Mouse (Mus musculus) CH12.LX (cell line): ENCODE data around the gene Pcbd1. TPM values are rescaled to one million over a fixed set of nuclear protein-coding genes. Genes with fewer than 3 reads are reported as not detected.

Experiments used
- DNase-seq: peaks from one replicate; pipeline ENCODE4 v3.0.0-alpha.2; 2013; ENCODE audit errors: extremely low read depth
- H3K27ac ChIP-seq: 2 replicates; pipeline ENCODE4 v1.5.1; 2012; ENCODE audit warnings: low read depth, mild to moderate bottlenecking, control low read depth, moderate library complexity; ENCODE audit not compliant: insufficient read depth
- H3K27me3 ChIP-seq: replicated peaks from 2 replicates; pipeline ENCODE3; 2012; ENCODE audit warnings: inconsistent platforms
- H3K36me3 ChIP-seq, 2 experiments: replicated peaks in 1 of 2; 2 replicates each; pipeline versions ENCODE3 to v1.6.1; 2012; ENCODE audit warnings: inconsistent platforms in 1 of 2, low read length in 1 of 2, mild to moderate bottlenecking in 1 of 2, mixed read lengths in 1 of 2, moderate library complexity in 1 of 2; ENCODE audit not compliant: control insufficient read depth in 1 of 2, insufficient read depth in 1 of 2
- H3K4me1 ChIP-seq, 2 experiments: 2 replicates each; pipeline ENCODE4 v1.6.1; 2012; ENCODE audit warnings: inconsistent platforms in 1 of 2, moderate library complexity in 1 of 2; ENCODE audit not compliant: insufficient read depth in 2 of 2, control insufficient read depth in 1 of 2
- H3K4me2 ChIP-seq: 2 replicates; pipeline ENCODE4 v1.6.1; 2012; ENCODE audit warnings: low read depth, mild to moderate bottlenecking, control low read depth; ENCODE audit not compliant: poor library complexity, insufficient read depth, severe bottlenecking
- H3K4me3 ChIP-seq, 3 experiments: fragments of 150-350 bp in 1 of 3; sonication (generic) in 1 of 3; replicated peaks in 1 of 3; 2 replicates each; pipeline versions ENCODE3 to v1.5.1; 2011 to 2012; ENCODE audit warnings: low read depth in 2 of 3, low read length in 2 of 3, mild to moderate bottlenecking in 2 of 3, moderate library complexity in 2 of 3, control low read depth in 1 of 3, improper control_type of control experiment in 1 of 3, inconsistent platforms in 1 of 3, mixed read lengths in 1 of 3; ENCODE audit not compliant: poor library complexity in 1 of 3
- H3K79me2 ChIP-seq: replicated peaks from 2 replicates; pipeline ENCODE4 v1.6.1; 2012; ENCODE audit warnings: mild to moderate bottlenecking, moderate library complexity; ENCODE audit not compliant: control insufficient read depth, poor library complexity, insufficient read depth, severe bottlenecking; ENCODE audit errors: extremely low read depth
- H3K9ac ChIP-seq: 2 replicates; pipeline ENCODE4 v1.6.1; 2012; ENCODE audit warnings: low read depth, mild to moderate bottlenecking, control low read depth, moderate library complexity; ENCODE audit not compliant: insufficient read depth
- H3K9me3 ChIP-seq: replicated peaks from 2 replicates; pipeline ENCODE3; 2012; ENCODE audit warnings: low read length, inconsistent platforms, mixed read lengths
- BHLHE40 ChIP-seq: IDR thresholded peaks from 2 replicates; pipeline ENCODE4 v1.6.1; 2011; ENCODE audit warnings: mild to moderate bottlenecking, low read depth, low read length, improper control_type of control experiment
- CHD1 ChIP-seq: IDR thresholded peaks from 2 replicates; pipeline ENCODE4 v1.6.1; 2012; ENCODE audit warnings: low read depth, low read length, improper control_type of control experiment, inconsistent platforms
- CHD2 ChIP-seq: IDR thresholded peaks from 2 replicates; pipeline ENCODE4 v1.6.1; 2011; ENCODE audit warnings: low read length, improper control_type of control experiment
- E2F4 ChIP-seq: IDR thresholded peaks from 2 replicates; pipeline ENCODE4 v1.6.1; 2011; ENCODE audit warnings: low read depth, low read length, improper control_type of control experiment; ENCODE audit not compliant: insufficient replicate concordance
- ELF1 ChIP-seq: IDR thresholded peaks from 2 replicates; pipeline ENCODE4 v1.6.1; 2014; ENCODE audit warnings: low read depth, mild to moderate bottlenecking, inconsistent platforms, low read length, improper control_type of control experiment
- EP300 ChIP-seq: IDR thresholded peaks from 2 replicates; pipeline ENCODE4 v1.6.1; 2011; ENCODE audit warnings: low read length, improper control_type of control experiment
- ETS1 ChIP-seq: conservative IDR thresholded peaks from 2 replicates; pipeline ENCODE4 v1.6.1; 2012; ENCODE audit warnings: low read depth, mild to moderate bottlenecking, inconsistent platforms, low read length, improper control_type of control experiment, moderate library complexity
- GABPA ChIP-seq: IDR thresholded peaks from 2 replicates; pipeline ENCODE4 v1.6.1; 2012; ENCODE audit warnings: low read depth, low read length, improper control_type of control experiment, inconsistent platforms; ENCODE audit not compliant: insufficient replicate concordance
- KAT2A ChIP-seq: IDR thresholded peaks from 2 replicates; pipeline ENCODE4 v1.6.1; 2012; ENCODE audit warnings: low read length, improper control_type of control experiment, inconsistent platforms; ENCODE audit not compliant: insufficient replicate concordance
- MAFK ChIP-seq: IDR thresholded peaks from 2 replicates; pipeline ENCODE4 v1.6.1; 2011; ENCODE audit warnings: low read length, improper control_type of control experiment; ENCODE audit not compliant: insufficient replicate concordance
- MAZ ChIP-seq: IDR thresholded peaks from 2 replicates; pipeline ENCODE4 v1.6.1; 2012; ENCODE audit warnings: low read depth, mild to moderate bottlenecking, inconsistent platforms, low read length, improper control_type of control experiment, moderate library complexity
- MEF2A ChIP-seq: IDR thresholded peaks from 2 replicates; pipeline ENCODE4 v1.6.1; 2014; ENCODE audit warnings: low read depth, mild to moderate bottlenecking, inconsistent platforms, low read length, improper control_type of control experiment, borderline replicate concordance
- MYC ChIP-seq: IDR thresholded peaks from 2 replicates; pipeline ENCODE4 v1.6.1; 2011; ENCODE audit warnings: low read depth, mild to moderate bottlenecking, improper control_type of control experiment, low read length
- NELFE ChIP-seq: IDR thresholded peaks from 2 replicates; pipeline ENCODE4 v1.6.1; 2011; ENCODE audit warnings: low read depth, low read length, improper control_type of control experiment
- NRF1 ChIP-seq: IDR thresholded peaks from 2 replicates; pipeline ENCODE4 v1.6.1; 2014; ENCODE audit warnings: low read depth, mild to moderate bottlenecking, inconsistent platforms, low read length, improper control_type of control experiment, moderate library complexity
- PAX5 ChIP-seq: IDR thresholded peaks from 2 replicates; pipeline ENCODE4 v1.6.1; 2012; ENCODE audit warnings: low read length, inconsistent platforms, mixed read lengths
- POLR2A ChIP-seq: IDR thresholded peaks from 2 replicates; pipeline ENCODE4 v1.6.1; 2011; ENCODE audit warnings: low read depth, mild to moderate bottlenecking, improper control_type of control experiment, low read length
- POLR2AphosphoS2 ChIP-seq: IDR thresholded peaks from 2 replicates; pipeline ENCODE4 v1.6.1; 2011; ENCODE audit warnings: low read depth, low read length, improper control_type of control experiment
- RAD21 ChIP-seq: IDR thresholded peaks from 2 replicates; pipeline ENCODE4 v1.6.1; 2011; ENCODE audit warnings: low read depth, mild to moderate bottlenecking, low read length, improper control_type of control experiment, moderate library complexity
- SIN3A ChIP-seq: IDR thresholded peaks from 2 replicates; pipeline ENCODE4 v1.6.1; 2012; ENCODE audit warnings: low read length, improper control_type of control experiment, inconsistent platforms
- SMC3 ChIP-seq: IDR thresholded peaks from 2 replicates; pipeline ENCODE4 v1.6.1; 2011; ENCODE audit warnings: low read depth, low read length, improper control_type of control experiment
- TBP ChIP-seq: conservative IDR thresholded peaks from 2 replicates; pipeline ENCODE4 v1.6.1; 2011; ENCODE audit warnings: low read depth, low read length, improper control_type of control experiment
- UBTF ChIP-seq: IDR thresholded peaks from 2 replicates; pipeline ENCODE4 v1.6.1; 2012; ENCODE audit warnings: low read depth, mild to moderate bottlenecking, inconsistent platforms, low read length, improper control_type of control experiment, moderate library complexity
- USF1 ChIP-seq: IDR thresholded peaks from 2 replicates; pipeline ENCODE4 v1.6.1; 2014; ENCODE audit warnings: low read depth, mild to moderate bottlenecking, inconsistent platforms, low read length, improper control_type of control experiment
- USF2 ChIP-seq: conservative IDR thresholded peaks from 2 replicates; pipeline ENCODE4 v1.6.1; 2011; ENCODE audit warnings: low read depth, low read length, improper control_type of control experiment
- ZKSCAN1 ChIP-seq: IDR thresholded peaks from 2 replicates; pipeline ENCODE4 v1.6.1; 2012; ENCODE audit warnings: low read depth, inconsistent platforms, low read length, improper control_type of control experiment, borderline replicate concordance
- ZMIZ1 ChIP-seq: IDR thresholded peaks from 2 replicates; pipeline ENCODE4 v1.6.1; 2012; ENCODE audit warnings: low read depth, mild to moderate bottlenecking, inconsistent platforms, low read length, improper control_type of control experiment
- ZNF384 ChIP-seq: IDR thresholded peaks from 2 replicates; pipeline ENCODE4 v1.6.1; 2012; ENCODE audit warnings: low read depth, low read length, improper control_type of control experiment, inconsistent platforms
- dilution Hi-C: fragments of 300-500 bp; cut with MboI; formaldehyde crosslinking; loops from 2 replicates; pipeline ENCODE4 v1.14.3; 2020; ENCODE audit warnings: low sequenced_read_pairs; ENCODE audit not compliant: extremely low pct_unique_long_range_greater_than_20kb, extremely low pct_ligation_motif_present
- in situ Hi-C: fragments of 300-500 bp; cut with MboI; formaldehyde crosslinking; loops from 3 replicates; pipeline ENCODE4 v1.14.3; 2019; ENCODE audit warnings: low sequenced_read_pairs, low pct_ligation_motif_present, low pct_unique_long_range_greater_than_20kb, mixed read lengths
- polyA plus RNA-seq: library from polyadenylated mRNA; unstranded; fragments of >175 nt; gene quantifications from 2 replicates; pipeline ENCODE4 v1.2.1, GENCODE M21; 2012; ENCODE audit warnings: low read depth; ENCODE audit not compliant: insufficient read length
- total RNA-seq, 2 experiments: library from RNA; depleted of rRNA; stranded (reverse); fragments of 300-350 nt in 1 of 2; fragments of >200 nt in 1 of 2; gene quantifications; 2 replicates each; pipeline ENCODE4 v1.2.3; 2012 to 2014

Pcbd1 gene
- total and polyA plus RNA-seq, 3 experiments: 19.3 to 36.1 (median 22.5) TPM

- Histone ChIP-seq H3K27ac (no peak overlapping the region), H3K79me2 (no peaks in the 10 kb centered on the region), H3K4me1 (no peaks in the 10 kb centered on the region), H3K27me3 (peaks cover 75% of the 10 kb centered on the region), H3K36me3 (no peaks in the 10 kb centered on the region), H3K4me2 (no peak overlapping the region), H3K4me3 (no peak overlapping the region), H3K9ac (no peak overlapping the region), H3K9me3 (peaks cover 14% of the 10 kb centered on the region)
- in situ Hi-C loops (no loop called here), dilution Hi-C loops (loop anchor here (25.0 kb wide), 1 partner anchor 297 kb away; the partner anchor contains the start of gene Slc29a3)
- no peak for DNase-seq
- no peak for TF ChIP-seq NRF1
- no peak for TF ChIP-seq E2F4
- TF ChIP-seq ZMIZ1: no peak
- no peak for TF ChIP-seq ELF1
- no peak for TF ChIP-seq CHD1
- no peak for TF ChIP-seq POLR2A
- no peak for TF ChIP-seq RAD21
- TF ChIP-seq SMC3: no peak
- TF ChIP-seq MAFK: no peak
- TF ChIP-seq UBTF: no peak
- no peak for TF ChIP-seq NELFE
- TF ChIP-seq POLR2AphosphoS2: no peak
- TF ChIP-seq BHLHE40: no peak
- TF ChIP-seq MAZ: no peak
- TF ChIP-seq KAT2A: no peak
- no peak for TF ChIP-seq TBP
- no peak for TF ChIP-seq MYC
- TF ChIP-seq GABPA: no peak
- TF ChIP-seq USF1: no peak
Observed at GRCm38 (mm10) chr10:61059543-61060110, 29.5 kb upstream of the Pcbd1 start.

GRCm38 (mm10) chr10:61063271-61063864 is 25.8 kb upstream of the Pcbd1 start:
- no peak overlapping the region for H3K4me3 ChIP-seq
- H3K9me3 ChIP-seq: no peaks in the 10 kb centered on the region
- H3K79me2 ChIP-seq: no peaks in the 10 kb centered on the region
- DNase-seq: no peak
- H3K36me3 ChIP-seq: no peaks in the 10 kb centered on the region
- no peak overlapping the region for H3K9ac ChIP-seq
- H3K4me2 ChIP-seq: no peak overlapping the region
- TF ChIP-seq MEF2A (no peak), ELF1 (no peak), CHD2 (no peak), NRF1 (no peak), RAD21 (no peak), UBTF (no peak), ETS1 (no peak), POLR2A (no peak), EP300 (no peak), POLR2AphosphoS2 (no peak), USF2 (no peak), MAZ (no peak), ZNF384 (no peak), ZKSCAN1 (no peak), TBP (no peak), SMC3 (no peak), GABPA (no peak), SIN3A (no peak), PAX5 (no peak)
- H3K27me3 ChIP-seq: peaks cover 72% of the 10 kb centered on the region
- dilution Hi-C loops: loop anchor here (25.0 kb wide), 1 partner anchor 301 kb away; the partner anchor contains the start of gene Slc29a3
- in situ Hi-C loops: no loop called here
- no peak overlapping the region for H3K27ac ChIP-seq
- peaks cover 0 to 2% of the 10 kb centered on the region in 2 experiments; a peak in 2 of 4 replicates for H3K4me1 ChIP-seq
